Mouse (Mus musculus): ENCODE measurements around the gene Rpl9-ps6. TPM values are rescaled to one million over a fixed set of nuclear protein-coding genes. Genes with fewer than 3 reads are reported as not detected.

Rpl9-ps6 gene
- 3.3 and 3.8 TPM in 2 replicates for polyA plus RNA-seq (2012)

DNA sequence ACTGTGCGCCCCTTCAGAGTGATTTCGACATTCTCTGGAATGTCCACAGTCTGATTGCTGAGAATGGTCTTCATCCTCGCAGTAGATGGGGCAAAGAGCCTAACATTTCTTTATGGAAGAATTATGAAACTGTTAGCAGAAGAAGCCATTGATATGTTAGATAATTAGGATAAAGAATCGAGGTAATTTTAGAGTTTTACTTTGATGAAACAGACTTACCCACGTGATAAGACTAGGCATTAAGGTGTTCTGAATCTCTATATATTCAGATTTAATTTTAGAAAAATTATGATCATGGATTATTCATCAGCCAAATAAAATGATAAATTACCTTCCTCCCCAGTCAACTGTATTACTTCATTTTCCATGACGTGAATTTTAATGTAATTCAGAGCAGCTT is at the start of gene Rpl9-ps6:
Rpl9-ps6 (minus strand) TSS at position 101 of the 400 bp plus-strand sequence.

DNA sequence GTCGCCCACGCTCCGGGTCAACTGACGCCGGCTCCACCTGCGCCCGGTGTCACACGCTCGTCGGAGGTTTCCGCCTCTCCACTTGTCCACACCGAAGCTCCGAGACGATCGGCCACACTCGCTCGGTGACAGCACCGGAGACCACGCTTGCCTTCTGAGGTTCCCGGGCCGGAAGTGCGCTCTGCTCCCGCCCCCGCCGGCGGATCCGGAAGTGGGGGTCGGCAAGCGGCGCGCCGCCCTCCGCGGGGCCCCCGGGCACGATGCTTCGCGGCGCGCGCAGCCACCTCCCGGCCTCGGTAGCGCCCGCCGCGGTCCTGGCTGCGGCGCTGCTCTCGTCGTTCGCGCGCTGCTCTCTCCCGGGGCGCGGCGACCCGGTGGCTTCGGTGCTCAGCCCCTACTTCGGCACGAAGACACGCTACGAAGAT is 19.3 kb upstream of the Rpl9-ps6 start, which contains the start of gene Minpp1:
Minpp1 (plus strand) TSS at position 89 of the 425 bp plus-strand sequence.

Other genes starting within 250 kb of the Rpl9-ps6 start
- 9.3 and 12.7 TPM in 2 replicates for gene Sgms1, start 76.9 kb downstream of the Rpl9-ps6 start, polyA plus RNA-seq (2012)
- 194 and 205 TPM in 2 replicates for gene Minpp1, start 19.2 kb upstream of the Rpl9-ps6 start, polyA plus RNA-seq (2012)
- gene Papss2, start 129.2 kb upstream of the Rpl9-ps6 start, polyA plus RNA-seq (2012): 4.3 and 9.1 TPM in 2 replicates